Mouse (Mus musculus) CH12.LX (cell line): ENCODE results near the gene Coasy. TPM values are rescaled to one million over a fixed set of nuclear protein-coding genes. Genes with fewer than 3 reads are reported as not detected.

Source experiments
- DNase-seq: peaks from one replicate; pipeline ENCODE4 v3.0.0-alpha.2; 2013; ENCODE audit errors: extremely low read depth
- H3K27ac ChIP-seq: 2 replicates; pipeline ENCODE4 v1.5.1; 2012; ENCODE audit warnings: low read depth, mild to moderate bottlenecking, control low read depth, moderate library complexity; ENCODE audit not compliant: insufficient read depth
- H3K27me3 ChIP-seq: replicated peaks from 2 replicates; pipeline ENCODE3; 2012; ENCODE audit warnings: inconsistent platforms
- H3K36me3 ChIP-seq, 2 experiments: replicated peaks in 1 of 2; 2 replicates each; pipeline versions ENCODE3 to v1.6.1; 2012; ENCODE audit warnings: inconsistent platforms in 1 of 2, low read length in 1 of 2, mild to moderate bottlenecking in 1 of 2, mixed read lengths in 1 of 2, moderate library complexity in 1 of 2; ENCODE audit not compliant: control insufficient read depth in 1 of 2, insufficient read depth in 1 of 2
- H3K4me1 ChIP-seq, 2 experiments: 2 replicates each; pipeline ENCODE4 v1.6.1; 2012; ENCODE audit warnings: inconsistent platforms in 1 of 2, moderate library complexity in 1 of 2; ENCODE audit not compliant: insufficient read depth in 2 of 2, control insufficient read depth in 1 of 2
- H3K4me2 ChIP-seq: 2 replicates; pipeline ENCODE4 v1.6.1; 2012; ENCODE audit warnings: low read depth, mild to moderate bottlenecking, control low read depth; ENCODE audit not compliant: poor library complexity, insufficient read depth, severe bottlenecking
- H3K4me3 ChIP-seq, 3 experiments: fragments of 150-350 bp in 1 of 3; sonication (generic) in 1 of 3; replicated peaks in 1 of 3; 2 replicates each; pipeline versions ENCODE3 to v1.5.1; 2011 to 2012; ENCODE audit warnings: low read depth in 2 of 3, low read length in 2 of 3, mild to moderate bottlenecking in 2 of 3, moderate library complexity in 2 of 3, control low read depth in 1 of 3, improper control_type of control experiment in 1 of 3, inconsistent platforms in 1 of 3, mixed read lengths in 1 of 3; ENCODE audit not compliant: poor library complexity in 1 of 3
- H3K79me2 ChIP-seq: replicated peaks from 2 replicates; pipeline ENCODE4 v1.6.1; 2012; ENCODE audit warnings: mild to moderate bottlenecking, moderate library complexity; ENCODE audit not compliant: control insufficient read depth, poor library complexity, insufficient read depth, severe bottlenecking; ENCODE audit errors: extremely low read depth
- H3K9ac ChIP-seq: 2 replicates; pipeline ENCODE4 v1.6.1; 2012; ENCODE audit warnings: low read depth, mild to moderate bottlenecking, control low read depth, moderate library complexity; ENCODE audit not compliant: insufficient read depth
- H3K9me3 ChIP-seq: replicated peaks from 2 replicates; pipeline ENCODE3; 2012; ENCODE audit warnings: low read length, inconsistent platforms, mixed read lengths
- CHD2 ChIP-seq: IDR thresholded peaks from 2 replicates; pipeline ENCODE4 v1.6.1; 2011; ENCODE audit warnings: low read length, improper control_type of control experiment
- CTCF ChIP-seq, 2 experiments: IDR thresholded peaks in 1 of 2; conservative IDR thresholded peaks in 1 of 2; 2 replicates each; pipeline ENCODE4 v1.5.1; 2011 to 2012; ENCODE audit warnings: low read depth in 2 of 2, low read length in 2 of 2, improper control_type of control experiment in 1 of 2, inconsistent platforms in 1 of 2, mild to moderate bottlenecking in 1 of 2, moderate library complexity in 1 of 2
- ELF1 ChIP-seq: IDR thresholded peaks from 2 replicates; pipeline ENCODE4 v1.6.1; 2014; ENCODE audit warnings: low read depth, mild to moderate bottlenecking, inconsistent platforms, low read length, improper control_type of control experiment
- EP300 ChIP-seq: IDR thresholded peaks from 2 replicates; pipeline ENCODE4 v1.6.1; 2011; ENCODE audit warnings: low read length, improper control_type of control experiment
- ETS1 ChIP-seq: conservative IDR thresholded peaks from 2 replicates; pipeline ENCODE4 v1.6.1; 2012; ENCODE audit warnings: low read depth, mild to moderate bottlenecking, inconsistent platforms, low read length, improper control_type of control experiment, moderate library complexity
- GABPA ChIP-seq: IDR thresholded peaks from 2 replicates; pipeline ENCODE4 v1.6.1; 2012; ENCODE audit warnings: low read depth, low read length, improper control_type of control experiment, inconsistent platforms; ENCODE audit not compliant: insufficient replicate concordance
- HCFC1 ChIP-seq: IDR thresholded peaks from 2 replicates; pipeline ENCODE4 v1.6.1; 2012; ENCODE audit warnings: low read depth, mild to moderate bottlenecking, inconsistent platforms, low read length, improper control_type of control experiment
- JUN ChIP-seq: IDR thresholded peaks from 2 replicates; pipeline ENCODE4 v1.6.1; 2011; ENCODE audit warnings: low read depth, mild to moderate bottlenecking, low read length, improper control_type of control experiment, moderate library complexity; ENCODE audit not compliant: insufficient read depth
- MAZ ChIP-seq: IDR thresholded peaks from 2 replicates; pipeline ENCODE4 v1.6.1; 2012; ENCODE audit warnings: low read depth, mild to moderate bottlenecking, inconsistent platforms, low read length, improper control_type of control experiment, moderate library complexity
- MEF2A ChIP-seq: IDR thresholded peaks from 2 replicates; pipeline ENCODE4 v1.6.1; 2014; ENCODE audit warnings: low read depth, mild to moderate bottlenecking, inconsistent platforms, low read length, improper control_type of control experiment, borderline replicate concordance
- RCOR1 ChIP-seq: conservative IDR thresholded peaks from 2 replicates; pipeline ENCODE4 v1.6.1; 2012; ENCODE audit warnings: low read depth, mild to moderate bottlenecking, inconsistent platforms, low read length, improper control_type of control experiment
- TBP ChIP-seq: conservative IDR thresholded peaks from 2 replicates; pipeline ENCODE4 v1.6.1; 2011; ENCODE audit warnings: low read depth, low read length, improper control_type of control experiment
- TCF12 ChIP-seq: IDR thresholded peaks from 2 replicates; pipeline ENCODE4 v1.6.1; 2014; ENCODE audit warnings: low read depth, mild to moderate bottlenecking, inconsistent platforms, low read length, improper control_type of control experiment
- UBTF ChIP-seq: IDR thresholded peaks from 2 replicates; pipeline ENCODE4 v1.6.1; 2012; ENCODE audit warnings: low read depth, mild to moderate bottlenecking, inconsistent platforms, low read length, improper control_type of control experiment, moderate library complexity
- USF1 ChIP-seq: IDR thresholded peaks from 2 replicates; pipeline ENCODE4 v1.6.1; 2014; ENCODE audit warnings: low read depth, mild to moderate bottlenecking, inconsistent platforms, low read length, improper control_type of control experiment
- ZMIZ1 ChIP-seq: IDR thresholded peaks from 2 replicates; pipeline ENCODE4 v1.6.1; 2012; ENCODE audit warnings: low read depth, mild to moderate bottlenecking, inconsistent platforms, low read length, improper control_type of control experiment
- dilution Hi-C: fragments of 300-500 bp; cut with MboI; formaldehyde crosslinking; loops from 2 replicates; pipeline ENCODE4 v1.14.3; 2020; ENCODE audit warnings: low sequenced_read_pairs; ENCODE audit not compliant: extremely low pct_unique_long_range_greater_than_20kb, extremely low pct_ligation_motif_present
- in situ Hi-C: fragments of 300-500 bp; cut with MboI; formaldehyde crosslinking; loops from 3 replicates; pipeline ENCODE4 v1.14.3; 2019; ENCODE audit warnings: low sequenced_read_pairs, low pct_ligation_motif_present, low pct_unique_long_range_greater_than_20kb, mixed read lengths
- polyA plus RNA-seq: library from polyadenylated mRNA; unstranded; fragments of >175 nt; gene quantifications from 2 replicates; pipeline ENCODE4 v1.2.1, GENCODE M21; 2012; ENCODE audit warnings: low read depth; ENCODE audit not compliant: insufficient read length
- total RNA-seq, 2 experiments: library from RNA; depleted of rRNA; stranded (reverse); fragments of 300-350 nt in 1 of 2; fragments of >200 nt in 1 of 2; gene quantifications; 2 replicates each; pipeline ENCODE4 v1.2.3; 2012 to 2014

Gene Coasy
- total and polyA plus RNA-seq, 3 experiments, result 60.4 to 78.9 (median 63.4) TPM

GRCm38 (mm10) chr11:101055418-101055817 lies 26.9 kb upstream of the Coasy start:
- Histone ChIP-seq H3K9ac (no peak overlapping the region), H3K27ac (no peak overlapping the region)
- dilution Hi-C loops, result no loop called here

GRCm38 (mm10) chr11:101056885-101057284 lies 25.5 kb upstream of the Coasy start:
- DNase-seq, result no peak
- TF ChIP-seq MEF2A, result no peak
- TF ChIP-seq GABPA, result no peak
- TF ChIP-seq ETS1, result no peak
- no peak for TF ChIP-seq ZMIZ1
- TF ChIP-seq EP300, result no peak
- no peak for TF ChIP-seq USF1
- no peak for TF ChIP-seq CHD2
- TF ChIP-seq RCOR1, result no peak
- TF ChIP-seq HCFC1, result no peak
- TF ChIP-seq MAZ, result no peak
- TF ChIP-seq ELF1, result no peak
- no peak for TF ChIP-seq UBTF
- no peaks in the 10 kb centered on the region for H3K79me2 ChIP-seq
- in situ Hi-C loops, result loop anchor here (5.0 kb wide), 2 partner anchors 75 to 175 kb away; no protein-coding TSS in a partner anchor
- H3K36me3 ChIP-seq, result peaks cover 80 to 97% of the 10 kb centered on the region in 2 experiments
- H3K4me2 ChIP-seq, result no peak overlapping the region
- H3K4me3 ChIP-seq, result no peak overlapping the region
- H3K4me1 ChIP-seq, result peaks cover 13 to 26% of the 10 kb centered on the region in 2 experiments
- H3K27ac ChIP-seq, result no peak overlapping the region
- H3K9me3 ChIP-seq, result peaks cover 12% of the 10 kb centered on the region
- H3K9ac ChIP-seq, result no peak overlapping the region
- H3K27me3 ChIP-seq, result no peaks in the 10 kb centered on the region
- dilution Hi-C loops, result no loop called here

More at GRCm38 (mm10) chr11:101055418-101055817, 26.9 kb upstream of the Coasy start:
- no peak for DNase-seq
- no peak overlapping the region for H3K4me3 ChIP-seq
- H3K9me3 ChIP-seq, result peaks cover 12% of the 10 kb centered on the region
- peaks cover 13 to 23% of the 10 kb centered on the region in 2 experiments for H3K4me1 ChIP-seq
- no peaks in the 10 kb centered on the region for H3K79me2 ChIP-seq
- in situ Hi-C loops, result loop anchor here (5.0 kb wide), 2 partner anchors 73 to 173 kb away; no protein-coding TSS in a partner anchor
- H3K36me3 ChIP-seq, result peaks cover 86 to 100% of the 10 kb centered on the region in 2 experiments
- no peak for TF ChIP-seq EP300
- no peak for TF ChIP-seq MAZ
- no peak for TF ChIP-seq CTCF (conservative IDR thresholded peaks at IDR 0.05 in 1 of 2, IDR thresholded peaks at IDR 0.05 in 1 of 2; ENCODE audit: low read depth in 2 of 2, low read length in 2 of 2)
- no peak for TF ChIP-seq JUN
- TF ChIP-seq TCF12, result no peak
- no peak for TF ChIP-seq TBP
- no peaks in the 10 kb centered on the region for H3K27me3 ChIP-seq
- H3K4me2 ChIP-seq, result no peak overlapping the region
